Mouse (Mus musculus) yolk sac, embryonic 10.5 days (tissue): ENCODE data around the gene Erp27.

ENCODE experiments used
- DNase-seq: peaks from one replicate; pipeline ENCODE4 v3.0.0-alpha.2; 2017; ENCODE audit warnings: low spot score

The Erp27 gene

GRCm38 (mm10) chr6:136865360-136865759 is 56.6 kb downstream of the Erp27 start:
- no peak for DNase-seq

GRCm38 (mm10) chr6:136861020-136861419 is 61.0 kb downstream of the Erp27 start:
- DNase-seq: no peak

GRCm38 (mm10) chr6:136858420-136858819 is 63.6 kb downstream of the Erp27 start:
- DNase-seq: no peak

GRCm38 (mm10) chr6:136857873-136858260 is 64.1 kb downstream of the Erp27 start:
- no peak for DNase-seq
